Mouse (Mus musculus): ENCODE measurements around the gene Clstn3. TPM values are rescaled to one million over a fixed set of nuclear protein-coding genes. Genes with fewer than 3 reads are reported as not detected.
"Not testable (repeated sequence)": the region's sequence is repeated elsewhere in the genome, so short reads cannot be mapped to it uniquely, and the experiment has no call there.

The Clstn3 gene
- total RNA-seq, 2 experiments from 2014 or later = 1.2 to 1.4 TPM

DNA sequence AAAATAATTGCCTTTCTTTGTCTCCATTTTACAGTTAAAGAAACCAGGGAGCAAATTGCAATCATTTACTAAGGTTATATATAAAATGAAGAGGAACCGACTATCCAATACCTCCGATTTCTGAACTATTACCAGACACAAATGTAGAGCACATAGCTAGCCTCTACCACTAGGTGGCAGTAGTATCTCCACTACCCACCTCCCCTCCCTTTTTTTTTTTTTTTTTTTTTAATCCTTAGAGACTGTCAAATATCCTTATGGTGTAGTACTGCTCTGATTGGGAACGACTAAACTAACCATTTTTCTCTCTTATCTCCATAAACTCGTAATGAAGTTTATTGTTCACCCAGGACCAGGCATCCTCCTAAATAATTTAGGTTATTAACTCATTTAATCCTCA lies 15.7 kb upstream of the Clstn3 start:
- DNase-seq (ENCODE audit: low spot score in 2 of 2) = no peak

DNA sequence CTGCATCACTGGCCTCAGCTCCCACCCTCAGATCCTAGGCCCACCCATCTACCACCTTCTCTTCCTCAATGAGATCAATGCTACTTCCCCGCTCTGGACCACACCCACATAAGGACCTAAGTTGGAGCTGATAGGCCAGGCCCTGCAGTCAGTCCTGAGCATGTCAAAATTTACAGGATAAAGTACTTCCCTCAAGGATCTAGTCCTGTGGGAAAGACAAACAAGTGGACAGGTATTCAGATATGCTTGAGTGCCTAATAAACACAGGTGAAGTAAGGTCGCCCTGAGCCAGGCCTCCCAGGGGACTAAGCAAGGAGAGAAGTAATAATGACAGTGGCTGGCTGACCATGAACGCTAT lies 15.0 kb upstream of the Clstn3 start:
- no peak for DNase-seq (ENCODE audit: low spot score in 2 of 2)

DNA sequence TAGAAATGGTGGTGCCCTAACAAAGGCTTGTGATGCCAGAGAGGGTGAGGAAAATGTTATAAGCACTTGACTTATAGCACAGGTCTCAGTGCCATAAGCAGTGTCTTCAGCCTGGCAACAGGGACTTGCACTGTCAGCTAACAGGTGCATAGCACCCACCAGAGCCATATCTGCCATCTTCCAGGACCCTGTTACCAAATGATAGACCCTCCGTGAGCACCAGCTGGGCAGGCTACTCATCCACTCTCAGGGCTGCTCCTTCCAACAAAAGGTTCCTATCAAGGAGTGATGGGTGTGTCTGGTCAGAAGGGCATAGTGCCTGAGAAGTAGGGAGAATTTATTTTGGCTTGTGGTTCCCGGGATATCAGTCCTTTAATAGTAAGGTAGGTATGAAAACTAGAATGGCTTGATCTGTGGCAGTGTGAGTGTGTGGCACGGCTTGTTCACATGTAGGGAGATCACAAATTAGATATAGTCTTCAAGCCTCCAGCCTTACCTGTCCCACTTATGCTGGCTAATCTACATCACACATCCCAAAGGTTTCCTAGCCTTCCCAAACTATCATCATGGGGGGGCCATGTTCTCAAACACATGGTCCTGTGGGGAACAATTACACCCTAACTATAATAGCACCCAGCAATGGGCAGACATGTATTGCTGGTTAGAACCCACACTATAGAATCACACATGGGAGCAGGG lies 14.4 kb upstream of the Clstn3 start:
- no peak for DNase-seq (ENCODE audit: low spot score in 2 of 2)

DNA sequence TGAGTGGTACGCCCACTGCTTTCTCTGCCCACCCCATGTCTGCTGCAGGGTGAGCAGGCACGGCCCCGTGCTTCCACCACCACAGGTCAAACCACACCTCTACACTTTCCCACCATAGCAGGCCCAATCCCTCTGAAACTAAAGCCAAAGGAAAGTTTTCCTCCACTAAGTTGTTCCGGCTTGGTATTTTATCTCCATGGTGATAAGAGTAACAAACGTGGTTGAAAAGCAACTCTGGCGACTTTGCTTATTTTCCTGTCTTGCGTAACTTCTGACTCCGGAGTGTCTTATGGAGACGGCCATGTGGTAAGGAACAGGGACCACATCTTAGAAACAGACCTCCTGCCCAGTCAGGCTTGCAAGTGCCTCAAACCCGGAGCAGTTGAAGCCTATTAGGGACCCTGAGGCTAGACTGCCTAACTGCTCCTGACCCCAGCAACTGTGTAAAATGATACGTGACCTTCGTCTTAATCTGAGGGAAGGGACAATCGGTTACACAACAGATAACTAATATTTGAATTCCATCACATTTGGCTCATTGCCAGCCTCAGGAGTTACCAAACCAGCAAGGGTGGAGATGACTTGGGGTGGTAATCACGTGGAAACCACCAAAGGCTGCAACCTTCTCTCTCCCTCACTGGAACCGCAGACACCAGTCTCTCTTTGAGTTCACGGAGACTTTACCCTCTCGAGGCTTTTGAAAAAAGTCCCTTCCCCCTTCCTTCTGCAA lies 13.5 kb upstream of the Clstn3 start:
- no peak for DNase-seq (ENCODE audit: low spot score in 2 of 2)

DNA sequence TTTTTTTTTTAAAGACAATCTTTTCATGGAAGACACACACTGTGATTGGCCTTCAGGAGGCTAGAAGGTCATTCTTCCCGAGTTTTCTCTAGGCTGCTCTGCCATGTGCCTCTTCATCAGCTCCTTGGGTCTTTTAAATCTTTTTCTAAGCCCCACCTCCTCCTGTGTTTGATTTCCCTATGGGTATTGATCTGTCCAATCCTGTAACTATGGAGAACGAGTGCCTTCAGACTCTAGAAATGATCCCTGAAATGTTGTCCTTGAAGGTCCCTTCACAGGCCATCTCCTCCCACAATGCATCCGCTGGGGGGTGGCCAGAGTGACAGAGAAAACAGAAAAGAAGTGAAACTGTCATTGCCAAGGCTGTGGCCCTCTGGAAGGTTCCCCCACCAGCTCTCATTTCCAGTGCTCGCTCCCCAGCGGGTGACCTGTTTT lies 12.6 kb upstream of the Clstn3 start:
- DNase-seq (ENCODE audit: low spot score in 2 of 2) = no peak

DNA sequence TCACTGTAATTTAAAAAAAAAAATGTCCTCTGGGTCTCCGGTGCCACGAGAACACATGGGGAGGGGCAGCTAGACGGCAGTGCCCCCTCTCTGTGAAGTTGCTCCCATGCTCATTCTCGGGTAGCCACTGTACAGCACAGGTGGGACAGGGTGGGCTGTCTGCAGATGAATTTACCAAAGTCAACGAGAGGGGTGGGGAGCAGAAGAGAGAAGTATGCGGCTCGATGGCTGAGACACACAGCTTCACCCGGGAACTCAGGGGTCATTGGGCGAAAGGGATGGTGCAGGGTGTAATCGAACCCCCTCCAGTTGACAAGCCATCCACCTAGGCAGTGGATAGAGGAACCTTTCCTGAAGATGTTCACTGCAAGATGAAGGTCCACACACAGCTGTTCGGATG lies 12.2 kb upstream of the Clstn3 start:
- DNase-seq (ENCODE audit: low spot score in 2 of 2) = no peak

DNA sequence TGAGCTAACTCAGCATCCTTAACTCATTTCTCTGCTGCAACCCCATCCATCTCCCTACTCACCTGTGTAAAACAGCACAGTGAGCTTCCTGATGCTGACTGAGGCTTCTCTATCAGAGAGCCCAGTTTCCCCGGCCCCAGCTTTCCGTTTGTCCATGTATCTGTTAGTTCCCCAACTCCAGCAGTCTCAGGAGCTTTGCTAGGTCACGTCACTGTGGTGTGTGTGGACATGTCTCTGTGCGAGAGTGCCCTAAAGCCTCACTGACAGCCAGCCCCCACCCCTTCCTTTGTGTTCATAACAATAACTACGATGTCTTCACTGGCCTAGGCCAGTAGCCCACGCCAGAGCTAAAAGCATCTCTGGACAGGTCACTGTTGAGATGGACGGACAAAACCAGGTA lies 11.6 kb upstream of the Clstn3 start:
- DNase-seq (ENCODE audit: low spot score in 2 of 2) = no peak

DNA sequence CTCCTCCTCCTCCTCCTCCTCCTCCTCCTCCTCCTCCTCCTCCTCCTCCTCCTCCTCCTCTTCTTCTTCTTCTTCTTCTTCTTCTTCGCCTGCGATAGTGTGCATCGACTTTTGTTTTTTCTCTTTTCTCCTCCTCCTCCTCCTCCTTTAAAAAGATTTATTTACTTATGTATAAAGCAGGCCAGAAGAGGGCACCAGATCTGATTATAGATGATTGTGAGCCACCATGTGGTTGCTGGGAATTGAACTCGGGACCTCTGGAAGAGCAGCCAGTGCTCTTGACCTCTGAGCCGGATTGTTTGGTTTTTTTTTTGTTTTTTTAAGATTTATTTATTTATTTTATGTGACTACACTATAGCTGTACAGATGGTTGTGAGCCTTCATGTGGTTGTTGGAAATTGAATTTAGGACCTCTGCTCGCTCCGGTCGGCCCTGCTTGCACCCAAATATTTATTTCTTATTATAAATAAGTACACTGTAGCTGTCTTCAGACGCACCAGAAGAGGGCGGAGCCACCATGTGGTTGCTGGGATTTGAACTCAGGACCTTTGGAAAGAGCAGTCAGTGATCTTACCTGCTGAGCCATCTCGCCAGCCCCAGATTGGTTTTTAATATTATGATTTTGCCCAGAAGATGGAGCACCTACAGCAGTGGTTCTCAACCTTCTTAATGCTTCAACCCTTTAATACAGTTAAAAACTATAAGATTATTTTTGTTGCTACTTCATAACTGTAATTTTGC lies 10.9 kb upstream of the Clstn3 start:
- DNase-seq (ENCODE audit: low spot score in 2 of 2) = not testable (repeated sequence)

DNA sequence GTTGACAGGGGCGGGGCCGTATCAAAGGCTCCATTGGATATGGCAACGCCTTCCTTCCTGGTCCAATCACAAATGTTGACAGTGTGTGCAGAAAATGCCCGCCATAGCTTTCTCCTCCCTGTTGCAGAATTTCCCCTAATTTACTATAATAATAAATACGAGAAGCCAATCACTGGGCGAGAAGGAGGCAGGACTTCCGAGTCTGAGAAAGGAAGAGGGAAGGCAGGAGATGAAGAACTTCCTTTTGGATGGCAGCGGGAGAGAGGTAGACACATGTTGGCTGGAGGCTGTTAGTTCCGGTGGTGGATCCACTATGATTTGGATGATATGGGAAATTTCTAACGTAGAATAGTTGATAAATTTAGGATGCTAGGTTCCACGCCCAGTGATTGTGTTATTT lies 10.0 kb upstream of the Clstn3 start:
- no peak for DNase-seq (ENCODE audit: low spot score in 2 of 2)

DNA sequence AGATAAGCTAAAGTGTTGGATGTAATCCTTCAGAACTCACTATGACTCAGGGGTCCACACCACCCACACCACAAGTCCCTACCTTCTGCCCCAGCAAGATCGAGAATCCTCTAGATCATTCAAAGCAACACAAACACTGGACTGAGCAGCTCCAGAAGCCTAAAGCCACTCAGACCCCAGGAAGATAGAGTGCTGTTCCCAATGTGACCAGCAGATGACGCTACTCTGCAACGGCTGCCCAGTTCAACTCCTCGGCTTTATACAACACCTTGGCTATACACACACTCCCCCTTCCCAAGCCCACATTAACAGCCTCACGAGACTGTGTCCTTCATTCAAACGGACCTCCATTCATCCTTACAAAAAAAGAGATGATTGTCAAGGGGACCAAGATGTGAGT lies 8.2 kb upstream of the Clstn3 start:
- DNase-seq (ENCODE audit: low spot score in 2 of 2) = peak; percentile 44 to 51

DNA sequence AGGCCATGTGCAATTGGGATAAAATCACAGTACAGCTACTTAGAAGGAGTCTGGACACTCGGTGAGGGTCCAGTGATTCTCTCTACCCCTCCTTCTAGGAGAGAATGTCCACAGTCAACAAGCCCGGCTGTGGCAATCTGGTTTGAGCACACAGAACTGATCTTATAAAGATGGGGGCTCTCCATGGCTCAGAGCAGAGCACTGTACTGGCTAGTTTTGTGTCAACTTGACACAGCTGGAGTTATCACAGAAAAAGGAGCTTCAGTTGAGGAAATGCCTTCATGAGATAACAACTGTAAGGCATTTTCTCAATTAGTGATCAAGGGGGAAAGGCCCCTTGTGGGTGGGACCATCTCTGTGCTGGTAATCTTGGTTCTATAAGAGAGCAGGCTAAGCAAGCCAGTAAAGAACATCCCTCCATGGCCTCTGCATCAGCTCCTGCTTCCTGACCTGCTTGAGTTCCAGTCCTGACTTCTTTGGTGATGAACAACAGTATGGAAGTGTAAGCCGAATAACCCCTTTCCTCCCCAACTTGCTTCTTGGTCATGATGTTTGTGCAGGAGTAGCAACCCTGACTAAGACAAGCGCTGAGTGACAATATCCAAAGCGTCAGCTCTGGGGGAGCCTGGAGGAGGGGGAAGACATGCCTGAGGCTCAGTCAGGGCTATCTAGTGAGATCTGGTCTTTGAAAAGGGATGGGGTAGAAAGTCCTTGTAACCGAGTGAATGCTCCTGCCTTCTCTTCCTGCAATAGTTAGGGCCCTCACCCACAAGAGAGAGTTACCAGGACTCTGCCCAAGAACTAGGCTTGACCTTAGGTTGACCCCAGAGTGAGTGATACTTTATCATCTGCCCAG lies 7.4 kb upstream of the Clstn3 start:
- DNase-seq (ENCODE audit: low spot score in 2 of 2) = not testable (repeated sequence)

DNA sequence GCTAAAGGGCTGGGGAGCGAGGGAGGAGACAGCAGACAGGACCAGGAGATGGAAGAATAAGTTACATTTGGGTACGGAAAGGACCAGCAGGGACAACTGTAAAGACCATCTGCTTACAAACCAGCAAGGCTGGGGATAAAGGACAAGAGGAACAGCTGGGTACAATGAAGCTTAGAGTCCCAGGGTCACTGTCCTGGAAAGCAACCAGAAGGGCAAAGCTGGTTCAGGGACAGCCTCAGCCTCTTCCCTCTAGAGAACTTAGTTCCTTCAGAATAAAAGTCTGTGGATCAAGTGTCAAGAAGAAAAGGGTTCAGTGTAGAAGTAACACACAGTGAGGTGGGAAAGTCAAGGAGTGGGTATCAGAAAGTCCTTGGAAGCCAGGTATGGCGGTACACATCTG lies 6.5 kb upstream of the Clstn3 start:
- DNase-seq (ENCODE audit: low spot score in 2 of 2) = no peak

DNA sequence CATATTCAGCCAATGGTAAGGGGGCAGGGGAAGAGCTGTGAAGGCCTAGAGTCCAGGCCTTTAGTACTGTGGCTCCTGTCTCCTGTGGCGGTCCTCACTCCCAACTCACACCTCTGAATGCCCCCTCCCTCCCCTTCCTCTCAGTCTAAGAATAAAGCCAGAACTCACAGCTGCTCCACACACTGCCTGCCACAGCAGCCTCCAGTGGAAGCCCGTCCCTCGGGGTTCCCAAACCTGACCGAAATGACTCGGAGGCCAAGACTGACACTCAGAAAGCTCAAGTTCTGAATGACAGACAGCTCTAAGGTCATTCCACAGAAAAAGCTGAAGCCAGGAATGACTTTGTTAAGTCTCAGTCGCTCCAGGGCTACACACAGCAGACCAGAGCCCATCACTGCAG lies 1.1 kb upstream of the Clstn3 start:
- DNase-seq (ENCODE audit: low spot score in 2 of 2) = no peak

DNA sequence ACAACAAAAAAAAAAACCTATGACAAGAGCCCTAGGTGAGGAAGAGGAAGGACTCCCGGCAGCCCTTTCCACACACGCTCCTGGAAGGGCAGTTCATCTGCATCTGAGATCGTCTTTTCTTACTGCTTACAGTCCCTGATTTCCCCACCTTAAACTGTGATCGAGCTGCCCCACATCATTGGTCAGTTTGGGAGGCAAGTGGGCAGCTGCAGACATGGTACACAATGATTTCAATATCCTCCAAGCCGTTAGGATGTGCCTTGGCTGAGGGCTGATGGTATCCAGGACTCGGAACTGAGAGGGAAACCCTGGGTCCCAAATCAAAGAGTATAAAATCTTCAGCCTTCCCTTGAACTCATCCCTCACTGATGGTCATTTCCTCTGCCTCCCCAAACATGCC lies 705 bp upstream of the Clstn3 start:
- no peak for DNase-seq (ENCODE audit: low spot score in 2 of 2)

DNA sequence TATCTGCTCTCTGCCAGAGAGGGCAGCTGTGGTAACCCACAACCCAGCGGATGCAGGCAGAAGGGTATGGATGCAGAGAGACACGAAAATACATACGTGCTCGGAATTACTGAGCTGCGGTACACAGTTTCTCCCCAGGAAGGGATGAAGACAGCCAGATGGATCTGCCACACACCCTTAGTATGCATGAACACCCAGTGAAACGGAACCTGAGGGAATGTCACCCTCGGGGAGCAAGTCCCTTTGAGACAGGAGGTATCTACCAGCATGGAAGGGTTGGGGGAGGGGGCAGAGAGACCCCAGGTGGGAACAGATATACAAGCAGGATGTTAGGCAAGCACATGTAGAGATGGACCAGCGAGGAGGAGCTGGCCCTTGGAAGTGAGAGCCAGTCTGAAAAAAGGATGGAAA lies 708 bp downstream of the Clstn3 start:
- DNase-seq (ENCODE audit: low spot score in 2 of 2) = no peak

DNA sequence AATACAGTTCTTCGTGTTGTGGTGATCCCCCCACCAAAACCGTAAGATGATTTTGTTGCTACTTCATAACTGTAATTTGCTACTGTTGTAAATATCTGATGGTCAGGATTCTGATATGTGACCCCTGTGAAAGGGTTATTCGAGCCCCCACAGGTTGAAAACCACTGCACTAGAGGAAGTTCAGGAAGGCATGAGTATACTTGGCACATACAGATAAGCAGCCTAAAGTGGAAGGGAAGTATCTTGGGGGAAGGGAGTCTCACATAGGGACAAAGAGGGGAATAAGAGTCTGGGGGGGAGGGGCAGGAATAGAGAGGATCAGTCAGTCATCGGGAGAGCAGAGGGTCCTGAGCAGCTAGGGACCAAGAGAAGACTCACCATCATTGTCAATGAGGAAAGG lies 5.2 kb downstream of the Clstn3 start:
- DNase-seq (ENCODE audit: low spot score in 2 of 2) = no peak

DNA sequence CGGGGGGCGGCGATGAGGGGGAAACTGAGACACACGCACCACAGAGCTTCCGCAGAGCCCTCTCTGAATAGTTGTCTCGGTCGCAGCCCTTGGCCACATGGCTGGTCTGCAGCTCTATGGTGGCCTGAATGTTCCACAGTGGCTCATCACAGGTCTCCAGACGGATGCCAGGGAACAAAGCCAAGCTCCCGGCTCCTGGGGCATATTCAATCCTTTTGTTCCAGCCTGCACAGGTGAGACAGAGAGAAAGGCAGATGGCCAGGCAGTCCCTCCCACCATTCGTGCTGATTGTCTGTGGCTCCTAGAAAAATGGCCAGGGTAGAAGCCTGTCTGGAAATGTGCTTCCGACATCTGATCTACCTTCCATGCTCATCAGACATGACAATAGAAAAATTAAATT lies 6.1 kb downstream of the Clstn3 start:
- no peak for DNase-seq (ENCODE audit: low spot score in 2 of 2)

DNA sequence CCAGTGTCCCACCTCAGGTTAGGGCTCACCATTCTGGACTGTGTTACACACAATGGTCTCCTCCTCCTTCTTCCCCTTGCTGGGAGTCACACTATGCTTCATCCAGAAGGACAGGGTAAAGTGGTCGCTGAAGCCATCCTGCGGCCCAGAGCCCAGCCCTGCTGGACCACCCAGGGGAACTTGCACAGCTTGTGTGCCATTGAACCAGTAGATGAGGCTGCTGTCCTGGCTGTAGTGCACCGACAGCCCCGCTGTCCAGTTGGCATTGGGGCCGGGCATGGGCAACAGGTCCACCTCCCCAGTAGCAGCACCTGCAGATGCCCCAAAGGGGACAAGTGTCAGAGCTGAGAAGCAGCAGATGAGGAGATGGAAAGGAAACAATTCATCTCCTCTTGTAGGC lies 6.8 kb downstream of the Clstn3 start:
- DNase-seq (ENCODE audit: low spot score in 2 of 2) = no peak

DNA sequence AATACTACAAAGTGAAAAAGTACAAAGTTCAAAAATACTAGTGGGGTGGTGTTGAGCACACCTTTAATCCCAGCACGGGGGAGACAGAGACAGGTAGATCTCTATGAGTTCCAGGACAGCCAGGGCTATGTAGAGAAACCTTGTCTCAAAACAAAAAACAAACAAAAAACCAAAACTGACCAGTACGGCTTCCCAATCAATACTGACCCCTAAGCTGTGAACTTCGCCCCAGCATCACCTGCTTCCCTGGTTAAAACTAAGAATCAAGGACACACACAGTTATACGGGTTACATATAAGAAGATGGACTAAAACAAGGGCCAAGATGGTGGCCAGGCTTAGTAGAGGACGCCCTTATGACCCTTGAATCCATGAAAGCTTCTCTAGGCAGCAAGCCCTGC lies 8.4 kb downstream of the Clstn3 start:
- DNase-seq (ENCODE audit: low spot score in 2 of 2) = no peak

DNA sequence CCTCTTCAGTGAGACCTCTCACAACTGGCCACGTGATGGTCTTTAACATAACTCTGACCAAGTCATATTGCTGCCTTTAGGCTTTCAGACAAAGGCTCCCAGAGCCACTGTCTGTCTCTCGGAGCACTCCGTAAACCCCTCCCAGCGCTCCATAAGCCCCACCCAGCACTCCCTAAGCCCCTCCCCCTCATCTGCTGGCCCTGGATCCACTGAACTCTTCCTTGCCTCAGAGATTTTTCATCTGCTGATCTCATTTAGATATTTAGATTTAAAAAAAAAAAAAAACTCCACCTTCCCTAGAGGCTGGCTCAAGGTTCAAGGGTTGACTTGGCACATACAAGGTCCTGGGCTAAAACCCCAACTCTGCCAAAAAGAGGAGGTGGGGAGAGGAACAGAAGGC lies 10.8 kb downstream of the Clstn3 start:
- DNase-seq (ENCODE audit: low spot score in 2 of 2) = no peak

DNA sequence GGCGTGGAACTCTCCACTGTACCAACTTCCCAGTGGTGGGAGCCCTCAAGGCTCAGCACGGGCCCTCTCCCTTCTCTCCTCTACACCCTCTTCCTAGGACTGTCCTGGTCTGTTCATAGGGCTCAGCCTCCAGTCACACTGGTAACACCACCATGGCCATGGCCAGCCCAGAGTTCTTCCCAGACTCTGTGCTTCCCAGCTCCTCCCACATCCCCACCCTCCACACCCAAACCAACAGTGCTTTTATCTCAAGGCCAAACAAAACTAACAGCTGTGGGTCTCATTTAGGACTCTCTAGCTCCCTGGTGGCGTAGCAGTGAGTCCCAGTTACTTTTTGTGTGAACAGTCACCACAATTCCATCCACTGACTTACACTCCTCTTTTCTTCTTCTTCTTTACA lies 12.6 kb downstream of the Clstn3 start:
- no peak for DNase-seq (ENCODE audit: low spot score in 2 of 2)

All from gastrocnemius, postnatal 4 days (tissue).